Mouse (Mus musculus) heart, embryonic 14.5 days (tissue): ENCODE data around the gene Cacng7. TPM values are rescaled to one million over a fixed set of nuclear protein-coding genes. Genes with fewer than 3 reads are reported as not detected.

Experiments used
- ATAC-seq: fragments of 200-750 bp; cut with Nextera tagmentation; 2 replicates; pipeline ENCODE4 v1.8.0; 2017; ENCODE audit warnings: low read depth, moderate TSS enrichment; ENCODE audit not compliant: insufficient number of reproducible peaks, insufficient read depth, low FRiP score
- H3K27ac ChIP-seq, 2 experiments: fragments of 200-500 bp in 1 of 2; fragments of 300-500 bp in 1 of 2; sonication (generic) in 1 of 2; replicated peaks in 1 of 2; 2 replicates each; pipeline ENCODE4 v1.5.1; 2012 to 2014; ENCODE audit warnings: low read depth in 2 of 2, low read length in 2 of 2, control low read depth in 1 of 2, mild to moderate bottlenecking in 1 of 2, mixed read lengths in 1 of 2; ENCODE audit not compliant: control insufficient read depth in 1 of 2, insufficient read depth in 1 of 2
- H3K27me3 ChIP-seq: fragments of 300-500 bp; sonication (generic); 2 replicates; pipeline ENCODE4 v1.6.1; 2014; ENCODE audit warnings: mild to moderate bottlenecking, low read length, control low read depth; ENCODE audit not compliant: control insufficient read depth, insufficient read depth
- H3K36me3 ChIP-seq: fragments of 300-500 bp; sonication (generic); 2 replicates; pipeline ENCODE4 v1.6.1; 2014; ENCODE audit warnings: mild to moderate bottlenecking, control low read depth, low read length, mixed read lengths; ENCODE audit not compliant: control insufficient read depth, insufficient read depth
- H3K4me1 ChIP-seq, 2 experiments: fragments of 200-500 bp in 1 of 2; fragments of 300-500 bp in 1 of 2; sonication (generic) in 1 of 2; 2 replicates each; pipeline ENCODE4 v1.6.1; 2012 to 2014; ENCODE audit warnings: low read length in 2 of 2, control low read depth in 1 of 2, mixed read lengths in 1 of 2; ENCODE audit not compliant: control insufficient read depth in 2 of 2, insufficient read depth in 2 of 2
- H3K4me2 ChIP-seq: fragments of 300-500 bp; sonication (generic); 2 replicates; pipeline ENCODE4 v1.6.1; 2014; ENCODE audit warnings: mild to moderate bottlenecking, low read length
- H3K4me3 ChIP-seq, 2 experiments: fragments of 200-500 bp in 1 of 2; fragments of 300-500 bp in 1 of 2; sonication (generic) in 1 of 2; 2 replicates each; pipeline ENCODE4 v1.5.1; 2012 to 2014; ENCODE audit warnings: low read length in 2 of 2, mild to moderate bottlenecking in 2 of 2, control low read depth in 1 of 2, low read depth in 1 of 2, moderate library complexity in 1 of 2; ENCODE audit not compliant: control insufficient read depth in 1 of 2, insufficient read depth in 1 of 2
- H3K9ac ChIP-seq: fragments of 300-500 bp; sonication (generic); 2 replicates; pipeline ENCODE4 v1.6.1; 2014; ENCODE audit warnings: mild to moderate bottlenecking, low read length
- H3K9me3 ChIP-seq: fragments of 300-500 bp; sonication (generic); 2 replicates; pipeline ENCODE4 v1.6.1; 2016; ENCODE audit warnings: low read length, control low read depth; ENCODE audit not compliant: control insufficient read depth
- WGBS: fragments of 180-500 bp; shearing (Covaris S2); extraction: QIAGEN DNeasy Blood & Tissue Kit; methylation state at CpG from one replicate; pipeline ENCODE4 v1.1.7; 2014; 5-methylcytosine and 5-hydroxymethylcytosine counted together
- polyA plus RNA-seq: library from polyadenylated mRNA; unstranded; fragments of >200 nt; fragmentation: Nextera tagmentation; extraction: Ambion mirVana; gene quantifications from 2 replicates; pipeline ENCODE4 v1.2.1, GENCODE M21; 2014

The Cacng7 gene
- polyA plus RNA-seq, 1 experiment from 2014 or later = 0.39 TPM

DNA sequence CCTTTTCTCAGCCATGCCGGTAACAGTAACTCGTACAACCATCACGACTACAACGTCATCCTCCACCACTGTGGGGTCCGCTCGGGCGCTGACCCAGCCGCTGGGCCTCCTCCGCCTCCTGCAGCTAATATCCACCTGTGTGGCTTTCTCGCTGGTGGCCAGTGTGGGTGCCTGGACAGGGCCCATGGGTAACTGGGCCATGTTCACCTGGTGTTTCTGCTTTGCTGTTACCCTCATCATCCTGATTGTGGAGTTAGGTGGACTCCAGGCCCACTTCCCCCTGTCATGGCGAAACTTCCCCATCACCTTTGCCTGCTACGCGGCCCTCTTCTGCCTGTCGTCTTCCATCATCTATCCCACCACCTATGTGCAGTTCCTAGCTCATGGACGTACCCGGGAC is 36.0 kb upstream of the Cacng7 start:
- no peak for ATAC-seq
- Histone ChIP-seq H3K36me3 (peaks cover 70% of the 10 kb centered on the region), H3K4me2 (peak overlapping the region; percentile 37; the same call in 1 of the 2 replicates), H3K27me3 (no peaks in the 10 kb centered on the region), H3K9me3 (no peaks in the 10 kb centered on the region), H3K9ac (no peak overlapping the region), H3K4me3 (no peak overlapping the region), H3K4me1 (peaks cover 18 to 54% of the 10 kb centered on the region in 2 experiments), H3K27ac (no peak overlapping the region)
- WGBS = 86% methylated on average over 16 of the region's 16 CpGs

- Histone ChIP-seq H3K4me2 (no peak overlapping the region), H3K27me3 (peaks cover 11% of the 10 kb centered on the region), H3K4me1 (peaks cover 17 to 51% of the 10 kb centered on the region in 2 experiments), H3K9me3 (no peaks in the 10 kb centered on the region), H3K27ac (no peak overlapping the region), H3K9ac (no peak overlapping the region), H3K4me3 (no peak overlapping the region), H3K36me3 (peaks cover 53% of the 10 kb centered on the region)
- WGBS = 50% methylated on average over 7 of the region's 7 CpGs
- ATAC-seq = no peak
These were observed 32.7 kb upstream of the Cacng7 start for GRCm38 (mm10) chr7:3299941-3300617.

- ATAC-seq = no peak
- Histone ChIP-seq H3K9ac (no peak overlapping the region), H3K4me3 (no peak overlapping the region), H3K27me3 (peaks cover 20% of the 10 kb centered on the region), H3K4me2 (peak overlapping the region; percentile 83), H3K4me1 (peaks cover 16 to 44% of the 10 kb centered on the region in 2 experiments), H3K27ac (no peak overlapping the region), H3K9me3 (no peaks in the 10 kb centered on the region), H3K36me3 (peaks cover 43% of the 10 kb centered on the region)
- 42% methylated on average over 8 of the region's 8 CpGs for WGBS
These were observed 31.7 kb upstream of the Cacng7 start for GRCm38 (mm10) chr7:3300891-3301627.

GRCm38 (mm10) chr7:3301628-3302555 is 30.9 kb upstream of the Cacng7 start:
- peak; percentile 57 for ATAC-seq
- Histone ChIP-seq H3K4me1 (peaks cover 14 to 41% of the 10 kb centered on the region in 2 experiments), H3K4me2 (peak overlapping the region; percentile 83), H3K27ac (peak overlapping the region; percentile 60 to 69), H3K36me3 (peaks cover 35% of the 10 kb centered on the region), H3K4me3 (peak overlapping the region; percentile 41 to 42), H3K9ac (peak overlapping the region; percentile 72), H3K27me3 (peaks cover 22% of the 10 kb centered on the region), H3K9me3 (no peaks in the 10 kb centered on the region)
- 2% methylated on average over 33 of the region's 33 CpGs for WGBS

DNA sequence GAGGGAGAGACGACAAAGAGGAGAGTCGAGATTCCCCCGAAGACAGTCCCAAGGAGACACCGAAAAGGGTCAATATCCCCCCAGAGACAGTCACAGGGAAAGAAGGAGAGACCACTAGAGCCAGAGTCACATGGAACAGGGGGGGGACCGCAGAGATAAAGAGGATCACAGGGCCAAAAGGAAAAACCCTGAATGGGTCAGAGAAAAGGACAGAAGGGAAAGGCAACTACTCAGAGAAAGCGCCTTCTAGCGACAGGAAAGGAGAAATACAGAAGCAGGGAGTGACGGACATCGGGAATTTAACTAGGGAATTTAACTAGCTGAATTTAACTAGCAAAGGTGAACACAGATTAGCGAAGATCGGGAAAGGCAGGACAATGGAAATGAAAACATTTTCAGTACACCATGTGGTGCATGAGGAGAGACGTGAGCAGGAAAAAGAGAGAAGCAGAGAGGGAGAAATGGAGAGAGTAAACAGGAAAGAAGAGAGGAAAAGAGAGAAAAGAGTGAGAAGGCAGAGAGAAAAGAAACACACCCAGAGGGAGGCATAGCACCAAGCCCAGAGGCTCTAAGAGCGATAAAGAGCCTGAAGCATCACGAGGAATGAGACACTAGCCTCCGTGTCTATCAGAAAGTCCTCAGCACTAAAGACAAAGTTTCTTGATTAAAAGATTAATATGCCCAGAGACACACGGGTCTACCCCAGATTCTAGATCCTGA is 30.0 kb upstream of the Cacng7 start:
- Histone ChIP-seq H3K4me3 (peak overlapping the region; percentile 41 to 42), H3K4me1 (peaks cover 10 to 32% of the 10 kb centered on the region in 2 experiments), H3K27me3 (peaks cover 22% of the 10 kb centered on the region), H3K36me3 (peaks cover 27% of the 10 kb centered on the region), H3K9ac (peak overlapping the region; percentile 72), H3K9me3 (no peaks in the 10 kb centered on the region), H3K27ac (peak overlapping the region in 1 of 2 experiments; percentile 69; a peak in 3 of 4 replicates), H3K4me2 (peak overlapping the region; percentile 83)
- no peak for ATAC-seq
- WGBS = 1% methylated on average over 16 of the region's 16 CpGs

GRCm38 (mm10) chr7:3303276-3303781 is 29.4 kb upstream of the Cacng7 start:
- Histone ChIP-seq H3K36me3 (peaks cover 21% of the 10 kb centered on the region), H3K27me3 (peaks cover 22% of the 10 kb centered on the region), H3K4me2 (peak overlapping the region; percentile 83), H3K9ac (peak overlapping the region; percentile 47), H3K4me3 (peak overlapping the region; percentile 32 to 42), H3K4me1 (peaks cover 9 to 26% of the 10 kb centered on the region in 2 experiments), H3K9me3 (no peaks in the 10 kb centered on the region), H3K27ac (no peak overlapping the region)
- ATAC-seq = no peak
- under 1% methylated on average over 22 of the region's 29 CpGs for WGBS
